Mouse (Mus musculus) megakaryocyte, embryonic 14.5 days (primary cell): ENCODE measurements at regions not wholly inside any gene's neighbourhood (a gene's known extent, or its start where the extent isn't known, plus 50 kb on each side); places are given as distances from the start of the nearest gene placed in this dataset.

ENCODE experiments used
- H3K27me3 ChIP-seq: replicated peaks from 2 replicates; pipeline ENCODE3; 2012; ENCODE audit warnings: inconsistent platforms
- H3K36me3 ChIP-seq: replicated peaks from 2 replicates; pipeline ENCODE3; 2012; ENCODE audit warnings: low read length, inconsistent platforms, mixed read lengths
- H3K4me1 ChIP-seq: 2 replicates; pipeline ENCODE4 v1.6.1; 2012; ENCODE audit warnings: inconsistent platforms
- H3K4me3 ChIP-seq: replicated peaks from 2 replicates; pipeline ENCODE3; 2012; ENCODE audit warnings: moderate library complexity, mild to moderate bottlenecking, inconsistent platforms
- H3K9me3 ChIP-seq: 2 replicates; pipeline ENCODE4 v1.6.1; 2012; ENCODE audit warnings: inconsistent platforms
- FLI1 ChIP-seq: IDR thresholded peaks from 2 replicates; pipeline ENCODE4 v1.6.1; 2012; ENCODE audit warnings: low read length, inconsistent platforms, mixed read lengths
- GATA1 ChIP-seq: IDR thresholded peaks from 3 replicates; pipeline ENCODE4 v1.6.1; 2012; ENCODE audit warnings: mixed read lengths, low read length, inconsistent platforms, borderline replicate concordance

DNA sequence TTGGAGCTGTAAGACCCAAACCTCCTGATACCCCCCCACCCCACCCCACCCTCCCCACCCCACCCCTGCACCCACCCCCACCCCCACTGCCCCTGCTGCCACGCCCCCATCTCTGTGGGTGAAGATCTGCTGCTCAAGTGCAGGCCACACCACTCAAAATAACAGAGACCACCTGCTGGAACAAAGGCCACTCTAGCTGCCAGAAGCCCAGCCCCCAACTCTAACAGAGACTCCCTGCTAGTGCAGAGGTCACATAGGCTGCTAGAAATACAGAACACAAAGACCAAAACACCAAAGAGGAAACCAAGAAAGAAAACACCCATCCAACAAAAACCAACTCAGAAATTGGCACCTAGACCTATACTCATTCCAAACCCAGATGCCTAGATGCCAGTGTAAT lies 58.9 kb downstream of the Olfr267 start:
- Histone ChIP-seq H3K9me3 (no peaks in the 10 kb centered on the region), H3K36me3 (no peaks in the 10 kb centered on the region), H3K4me3 (no peak overlapping the region), H3K4me1 (no peaks in the 10 kb centered on the region), H3K27me3 (no peaks in the 10 kb centered on the region)
- no peak for TF ChIP-seq GATA1
- no peak for TF ChIP-seq FLI1

DNA sequence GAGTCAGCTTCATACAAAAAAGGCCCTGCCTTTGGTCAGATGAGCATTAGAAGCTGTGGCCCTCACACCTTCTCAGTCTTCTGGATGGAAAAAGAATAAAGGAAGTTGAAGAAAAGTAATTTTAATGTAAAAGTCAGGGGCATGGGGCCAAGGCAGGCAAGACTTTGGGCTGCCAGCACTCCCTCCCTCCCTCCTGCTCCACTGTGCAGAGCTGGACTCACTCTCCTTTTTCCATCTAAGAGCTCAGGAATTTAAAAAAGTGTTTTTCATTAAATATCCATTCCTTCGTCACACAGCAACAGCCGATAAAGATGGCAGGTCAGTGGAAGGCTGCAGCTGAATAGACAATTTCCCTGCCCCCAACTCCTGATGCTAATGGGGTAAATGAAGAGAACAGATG lies 61.1 kb downstream of the Olfr267 start:
- no peaks in the 10 kb centered on the region for H3K9me3 ChIP-seq
- H3K36me3 ChIP-seq = no peaks in the 10 kb centered on the region
- H3K4me1 ChIP-seq = no peaks in the 10 kb centered on the region
- TF ChIP-seq FLI1 (no peak), GATA1 (no peak)
- no peak overlapping the region for H3K4me3 ChIP-seq
- H3K27me3 ChIP-seq = no peaks in the 10 kb centered on the region

DNA sequence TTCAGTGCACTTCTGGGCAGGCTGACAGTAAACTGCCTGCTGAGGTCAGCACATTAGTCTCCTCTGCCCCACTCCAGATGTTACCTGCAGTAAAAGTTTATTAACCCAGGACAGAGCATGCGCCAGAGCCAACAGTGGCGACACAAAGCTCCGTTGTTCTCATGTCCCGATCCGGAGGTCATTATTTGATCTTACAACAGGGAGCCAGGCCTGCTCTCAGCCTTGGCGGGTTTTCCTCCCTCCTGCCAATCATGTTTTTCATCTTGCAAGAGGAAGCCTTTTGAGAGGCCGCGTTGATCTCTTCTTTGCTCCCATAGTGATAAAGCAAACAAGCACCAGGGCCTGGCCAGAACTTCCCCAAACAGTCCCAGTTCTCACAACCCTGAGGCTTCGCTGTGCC lies 64.7 kb downstream of the Olfr267 start:
- no peaks in the 10 kb centered on the region for H3K4me1 ChIP-seq
- H3K27me3 ChIP-seq = no peaks in the 10 kb centered on the region
- H3K36me3 ChIP-seq = no peaks in the 10 kb centered on the region
- TF ChIP-seq GATA1 = no peak
- H3K4me3 ChIP-seq = no peak overlapping the region
- H3K9me3 ChIP-seq = no peaks in the 10 kb centered on the region

DNA sequence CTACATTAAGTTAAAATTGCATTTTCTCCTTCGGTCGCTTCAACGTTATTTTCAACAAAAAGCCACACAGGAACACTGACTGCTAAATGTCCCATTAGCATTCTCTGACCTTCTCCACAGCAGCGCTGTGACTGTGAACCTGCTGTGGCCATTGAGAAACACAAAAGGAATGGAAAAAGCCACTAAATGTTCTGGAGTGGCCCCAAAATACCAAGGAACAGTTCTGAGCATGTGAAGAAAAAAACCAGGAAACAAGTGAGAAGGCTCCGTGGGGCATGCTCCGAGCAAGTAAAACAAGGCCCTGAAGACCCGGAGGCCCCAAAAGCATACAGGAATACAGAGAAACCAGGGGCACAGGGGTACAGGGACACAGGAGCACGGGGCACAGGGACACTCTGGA lies 66.8 kb downstream of the Olfr267 start:
- H3K9me3 ChIP-seq = no peaks in the 10 kb centered on the region
- TF ChIP-seq FLI1 (no peak), GATA1 (no peak)
- H3K36me3 ChIP-seq = no peaks in the 10 kb centered on the region
- H3K4me3 ChIP-seq = no peak overlapping the region
- H3K27me3 ChIP-seq = no peaks in the 10 kb centered on the region
- no peaks in the 10 kb centered on the region for H3K4me1 ChIP-seq

DNA sequence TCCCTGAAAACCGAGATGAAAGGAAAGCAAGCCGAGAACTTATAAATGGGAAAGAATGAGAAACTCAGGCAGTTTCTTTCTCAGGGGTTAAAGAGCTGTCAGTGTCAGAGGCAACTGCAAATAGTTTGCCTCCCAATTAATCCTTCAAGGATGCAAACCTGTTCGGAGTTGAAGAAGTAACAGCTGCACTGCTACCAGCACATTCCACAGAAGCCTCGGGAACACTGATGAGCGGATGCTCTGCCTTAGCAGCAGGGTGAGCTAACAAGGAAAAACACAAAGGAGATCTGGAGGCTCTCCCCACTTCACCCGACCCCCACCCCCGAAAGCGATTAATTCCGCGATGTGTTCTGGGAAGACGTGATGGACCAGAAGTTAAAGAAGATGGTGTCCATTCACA lies 71.1 kb downstream of the Olfr267 start:
- Histone ChIP-seq H3K9me3 (no peaks in the 10 kb centered on the region), H3K4me1 (no peaks in the 10 kb centered on the region), H3K36me3 (no peaks in the 10 kb centered on the region), H3K27me3 (no peaks in the 10 kb centered on the region), H3K4me3 (no peak overlapping the region)
- TF ChIP-seq FLI1 = no peak
- no peak for TF ChIP-seq GATA1

DNA sequence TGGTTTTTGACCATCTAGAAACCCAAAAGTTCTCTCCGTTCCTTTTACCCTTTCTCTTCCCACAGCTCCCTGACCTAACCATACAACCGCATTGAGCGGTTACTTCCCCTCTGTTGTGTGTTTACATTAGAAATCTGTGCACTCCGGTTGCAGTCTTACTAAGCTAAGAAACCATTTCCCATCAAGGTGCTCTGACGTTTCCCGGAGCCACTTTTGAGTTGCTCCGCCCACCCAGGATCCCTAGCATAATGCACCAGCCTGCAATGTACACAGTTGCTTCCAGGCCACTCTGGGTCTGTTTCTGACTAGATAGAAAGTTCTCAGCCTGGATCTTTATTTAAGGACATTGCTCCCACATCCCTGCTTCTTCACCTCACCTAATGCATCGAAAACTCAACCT lies 71.7 kb downstream of the Olfr267 start:
- TF ChIP-seq FLI1 (no peak), GATA1 (no peak)
- H3K4me1 ChIP-seq = no peaks in the 10 kb centered on the region
- no peaks in the 10 kb centered on the region for H3K9me3 ChIP-seq
- no peaks in the 10 kb centered on the region for H3K27me3 ChIP-seq
- no peak overlapping the region for H3K4me3 ChIP-seq
- no peaks in the 10 kb centered on the region for H3K36me3 ChIP-seq

DNA sequence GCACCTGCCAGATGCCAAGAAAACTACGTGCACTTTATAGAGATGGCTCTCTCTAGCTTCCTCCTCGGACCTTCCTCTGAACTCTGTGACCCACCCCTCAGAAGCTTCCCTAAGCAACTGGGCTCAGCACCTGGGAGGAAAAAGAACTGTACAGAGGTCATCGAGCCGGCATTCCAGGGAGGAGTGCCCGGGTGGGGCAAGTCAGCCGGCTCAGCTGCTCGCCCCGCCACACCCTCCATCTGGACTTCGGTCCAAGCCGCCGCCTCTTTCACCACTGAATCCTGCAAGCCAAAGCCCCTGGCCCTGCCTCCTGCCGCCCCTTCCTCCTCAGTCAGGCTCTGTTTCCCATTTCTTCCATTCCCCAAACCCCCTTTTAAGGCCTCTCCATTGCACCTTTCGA lies 73.3 kb downstream of the Olfr267 start:
- no peak for TF ChIP-seq GATA1
- no peak for TF ChIP-seq FLI1
- no peaks in the 10 kb centered on the region for H3K4me1 ChIP-seq
- H3K27me3 ChIP-seq = no peaks in the 10 kb centered on the region
- H3K36me3 ChIP-seq = no peaks in the 10 kb centered on the region
- H3K4me3 ChIP-seq = no peak overlapping the region
- H3K9me3 ChIP-seq = no peaks in the 10 kb centered on the region

DNA sequence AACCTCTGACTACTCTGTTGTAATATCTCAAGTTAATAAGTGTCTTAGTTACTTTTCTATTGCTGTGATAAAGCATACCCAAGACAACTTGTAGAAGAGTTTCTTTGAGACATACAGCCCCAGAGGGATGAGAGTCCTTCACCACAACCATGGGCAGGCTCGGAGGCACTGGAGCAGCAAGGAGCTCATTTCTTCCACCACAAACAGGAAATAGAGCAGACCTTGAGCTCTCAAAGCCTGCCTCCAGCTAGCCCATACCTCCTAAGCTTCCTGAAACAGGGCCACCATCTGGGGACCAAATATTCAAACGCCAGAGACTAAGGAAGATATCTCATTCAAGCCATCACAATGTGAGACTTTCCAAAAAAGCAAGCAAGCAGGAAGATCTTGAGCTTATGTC lies 74.6 kb downstream of the Olfr267 start:
- H3K36me3 ChIP-seq = no peaks in the 10 kb centered on the region
- H3K4me3 ChIP-seq = no peak overlapping the region
- 0 out of 2 replicates have a peak, but pooled peaks cover 3% of the 10 kb centered on the region for H3K9me3 ChIP-seq
- no peaks in the 10 kb centered on the region for H3K27me3 ChIP-seq
- TF ChIP-seq GATA1 = no peak
- no peak for TF ChIP-seq FLI1
- H3K4me1 ChIP-seq = no peaks in the 10 kb centered on the region

DNA sequence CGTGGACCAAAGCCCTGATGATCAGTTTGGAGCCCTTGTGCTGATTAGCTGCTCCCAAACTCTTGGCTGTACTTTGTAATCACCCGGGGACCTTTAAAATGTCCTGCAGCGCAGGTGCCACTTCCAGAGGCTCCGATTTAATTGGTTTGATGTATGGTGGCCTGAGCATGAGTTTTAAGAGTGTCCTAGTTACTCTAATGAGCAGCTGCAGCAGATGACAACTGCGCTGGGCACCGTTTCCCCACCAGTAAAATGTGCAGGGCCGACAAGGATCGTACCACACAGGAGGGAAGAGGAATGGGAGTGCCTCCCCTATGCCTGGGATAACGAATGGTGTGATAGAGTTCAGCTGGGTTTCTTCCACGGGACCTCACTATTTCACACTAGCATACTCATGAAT lies 75.3 kb downstream of the Olfr267 start:
- no peaks in the 10 kb centered on the region for H3K36me3 ChIP-seq

DNA sequence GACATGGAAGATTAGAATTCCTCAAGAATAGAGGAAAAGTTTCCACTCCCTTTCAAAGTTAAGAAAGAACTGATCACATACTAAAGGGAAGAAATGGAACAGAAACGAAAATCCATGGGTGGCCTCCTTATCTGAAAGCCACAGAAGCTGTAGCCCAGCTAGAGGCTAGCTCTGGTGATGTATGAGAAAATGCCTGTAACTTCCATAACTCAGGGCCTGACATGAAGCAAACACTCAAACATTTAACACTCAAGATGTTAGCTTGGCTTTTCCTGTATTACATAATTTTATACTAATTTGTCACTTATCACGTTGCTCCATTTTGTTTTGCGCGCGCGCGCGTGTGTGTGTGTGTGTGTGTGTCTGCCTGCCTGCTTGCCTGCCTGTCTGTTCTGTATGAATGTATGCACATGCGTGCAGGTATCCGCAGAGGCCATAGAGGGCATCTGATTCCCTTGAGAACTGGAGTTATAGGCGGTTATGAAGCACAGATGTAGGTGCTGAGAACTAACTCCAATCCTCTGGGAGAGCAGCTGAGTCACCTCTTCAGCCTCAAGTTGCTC lies 88.2 kb downstream of the Olfr267 start:
- no peak for TF ChIP-seq FLI1
- no peak for TF ChIP-seq GATA1
- H3K27me3 ChIP-seq = no peaks in the 10 kb centered on the region
- no peaks in the 10 kb centered on the region for H3K36me3 ChIP-seq
- H3K4me1 ChIP-seq = no peaks in the 10 kb centered on the region; the same call in 1 of the 2 replicates
- H3K4me3 ChIP-seq = no peak overlapping the region
- H3K9me3 ChIP-seq = 0 out of 2 replicates have a peak, but pooled peaks cover 3% of the 10 kb centered on the region

More for the DNA sequence above, 75.3 kb downstream of the Olfr267 start:
- Histone ChIP-seq H3K27me3 (no peaks in the 10 kb centered on the region), H3K9me3 (0 out of 2 replicates have a peak, but pooled peaks cover 3% of the 10 kb centered on the region), H3K4me3 (no peak overlapping the region), H3K4me1 (no peaks in the 10 kb centered on the region)
- TF ChIP-seq GATA1 (no peak), FLI1 (no peak)

DNA sequence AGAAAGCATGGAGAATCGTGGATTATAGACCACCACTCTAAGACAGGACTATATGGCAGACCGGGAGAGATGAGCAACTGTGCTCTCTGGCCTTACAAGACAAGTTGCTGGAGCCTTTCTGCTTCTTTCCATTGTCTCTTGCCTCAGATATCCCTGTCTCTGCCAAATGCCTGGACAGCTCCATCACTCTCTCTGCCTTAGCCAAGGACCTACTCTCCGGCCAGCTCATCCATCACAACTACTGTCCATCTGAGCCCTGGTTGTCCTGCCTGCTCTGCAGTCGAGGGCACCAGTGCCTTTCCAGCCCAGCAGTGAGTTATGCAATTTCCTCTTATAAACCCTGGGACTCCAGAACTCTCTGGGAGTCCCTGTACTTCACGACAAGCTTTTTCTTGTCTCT lies 88.7 kb downstream of the Olfr267 start:
- Histone ChIP-seq H3K4me3 (no peak overlapping the region), H3K36me3 (no peaks in the 10 kb centered on the region), H3K27me3 (no peaks in the 10 kb centered on the region), H3K9me3 (0 out of 2 replicates have a peak, but pooled peaks cover 3% of the 10 kb centered on the region), H3K4me1 (no peaks in the 10 kb centered on the region; the same call in 1 of the 2 replicates)
- TF ChIP-seq GATA1 = no peak
- no peak for TF ChIP-seq FLI1
